Mouse (Mus musculus) 416B (cell line): ENCODE data around the gene Arl4d.

Experiments
- DNase-seq: peaks from one replicate; pipeline ENCODE4 v3.0.0; 2011; ENCODE audit warnings: low read depth

Gene Arl4d

GRCm38 (mm10) chr11:101677655-101678054, 12.3 kb downstream of the Arl4d start:
- no peak for DNase-seq

- DNase-seq, result no peak
These were observed 13.4 kb downstream of the Arl4d start for GRCm38 (mm10) chr11:101678770-101679169.

- DNase-seq, result no peak
These were observed 14.6 kb downstream of the Arl4d start for GRCm38 (mm10) chr11:101679907-101680306.

GRCm38 (mm10) chr11:101680634-101681325, 15.4 kb downstream of the Arl4d start:
- DNase-seq, result no peak

- DNase-seq, result no peak
These were observed 16.6 kb downstream of the Arl4d start for GRCm38 (mm10) chr11:101681968-101682367.

GRCm38 (mm10) chr11:101682410-101682960, 17.1 kb downstream of the Arl4d start:
- DNase-seq, result no peak

- no peak for DNase-seq
These were observed 22.3 kb downstream of the Arl4d start for GRCm38 (mm10) chr11:101687351-101688301.

- DNase-seq, result no peak
These were observed 24.4 kb downstream of the Arl4d start for GRCm38 (mm10) chr11:101689701-101690113.

- no peak for DNase-seq
These were observed 25.0 kb downstream of the Arl4d start for GRCm38 (mm10) chr11:101690326-101690725.

- DNase-seq, result no peak
These were observed 30.7 kb downstream of the Arl4d start for GRCm38 (mm10) chr11:101695906-101696661.

- no peak for DNase-seq
These were observed 32.0 kb downstream of the Arl4d start for GRCm38 (mm10) chr11:101697156-101697861.

GRCm38 (mm10) chr11:101698114-101698513, 32.8 kb downstream of the Arl4d start:
- DNase-seq, result no peak

- no peak for DNase-seq
These were observed 34.2 kb downstream of the Arl4d start for GRCm38 (mm10) chr11:101699556-101699955.

- DNase-seq, result no peak
These were observed 34.6 kb downstream of the Arl4d start for GRCm38 (mm10) chr11:101699991-101700390.

- DNase-seq, result peak; percentile 7
These were observed 35.1 kb downstream of the Arl4d start for GRCm38 (mm10) chr11:101700446-101700845.

GRCm38 (mm10) chr11:101704081-101704480, 38.7 kb downstream of the Arl4d start:
- DNase-seq, result no peak

- no peak for DNase-seq
These were observed 41.6 kb downstream of the Arl4d start for GRCm38 (mm10) chr11:101706764-101707448.

- DNase-seq, result no peak
These were observed 43.1 kb downstream of the Arl4d start for GRCm38 (mm10) chr11:101708482-101708881.

- no peak for DNase-seq
These were observed 47.5 kb downstream of the Arl4d start for GRCm38 (mm10) chr11:101712811-101713210.

- DNase-seq, result no peak
These were observed 48.7 kb downstream of the Arl4d start for GRCm38 (mm10) chr11:101714012-101714411.
